Mouse (Mus musculus) adrenal gland, postnatal 10 days (tissue): ENCODE measurements at regions not wholly inside any gene's neighbourhood (a gene's known extent, or its start where the extent isn't known, plus 50 kb on each side); places are given as distances from the start of the nearest gene placed in this dataset.

ENCODE experiments used
- DNase-seq: peaks from one replicate; pipeline ENCODE4 v3.0.0; 2021; ENCODE audit warnings: mixed read lengths

GRCm38 (mm10) chr13:84646899-84647298, 424.8 kb downstream of the Tmem161b start:
- no peak for DNase-seq

- DNase-seq: no peak
Observed at GRCm38 (mm10) chr13:84648056-84648455, 426.0 kb downstream of the Tmem161b start.

GRCm38 (mm10) chr13:84663967-84664366, 441.9 kb downstream of the Tmem161b start:
- DNase-seq: no peak

- DNase-seq: no peak
Observed at GRCm38 (mm10) chr13:84680971-84681370, 458.9 kb downstream of the Tmem161b start.

GRCm38 (mm10) chr13:84685930-84686329, 463.8 kb downstream of the Tmem161b start:
- no peak for DNase-seq

- no peak for DNase-seq
Observed at GRCm38 (mm10) chr13:84693462-84693861, 471.4 kb downstream of the Tmem161b start.

- no peak for DNase-seq
Observed at GRCm38 (mm10) chr13:84698472-84699080, 476.5 kb downstream of the Tmem161b start.

- no peak for DNase-seq
Observed at GRCm38 (mm10) chr13:84741231-84741630, 448.0 kb upstream of the Ccnh start.

- no peak for DNase-seq
Observed at GRCm38 (mm10) chr13:84748331-84748730, 440.9 kb upstream of the Ccnh start.

- DNase-seq: no peak
Observed at GRCm38 (mm10) chr13:84749214-84749613, 440.0 kb upstream of the Ccnh start.

GRCm38 (mm10) chr13:84750136-84750535, 439.1 kb upstream of the Ccnh start:
- DNase-seq: no peak

GRCm38 (mm10) chr13:84751576-84752490, 437.4 kb upstream of the Ccnh start:
- no peak for DNase-seq

GRCm38 (mm10) chr13:84752491-84752820, 436.8 kb upstream of the Ccnh start:
- no peak for DNase-seq

- no peak for DNase-seq
Observed at GRCm38 (mm10) chr13:84753751-84754500, 435.3 kb upstream of the Ccnh start.

GRCm38 (mm10) chr13:84754821-84755725, 434.1 kb upstream of the Ccnh start:
- no peak for DNase-seq

- DNase-seq: no peak
Observed at GRCm38 (mm10) chr13:84756796-84757335, 432.3 kb upstream of the Ccnh start.

- DNase-seq: no peak
Observed at GRCm38 (mm10) chr13:84757896-84758567, 431.2 kb upstream of the Ccnh start.

GRCm38 (mm10) chr13:84758568-84758900, 430.7 kb upstream of the Ccnh start:
- DNase-seq: peak; percentile 66

- no peak for DNase-seq
Observed at GRCm38 (mm10) chr13:84759061-84759460, 430.1 kb upstream of the Ccnh start.

GRCm38 (mm10) chr13:84760471-84760870, 428.7 kb upstream of the Ccnh start:
- DNase-seq: no peak

- DNase-seq: no peak
Observed at GRCm38 (mm10) chr13:84760978-84761377, 428.2 kb upstream of the Ccnh start.
